Mouse (Mus musculus): ENCODE data around the gene Inpp5f. TPM values are rescaled to one million over a fixed set of nuclear protein-coding genes. Genes with fewer than 3 reads are reported as not detected.

The Inpp5f gene
- 57.7 TPM for polyA plus RNA-seq (2015; fragmentation: Illumina TruSeq; extraction: RNeasy Lipid Tissue Mini Kit (QIAGEN cat#74804); ENCODE audit: insufficient read depth, low replicate concordance)

DNA sequence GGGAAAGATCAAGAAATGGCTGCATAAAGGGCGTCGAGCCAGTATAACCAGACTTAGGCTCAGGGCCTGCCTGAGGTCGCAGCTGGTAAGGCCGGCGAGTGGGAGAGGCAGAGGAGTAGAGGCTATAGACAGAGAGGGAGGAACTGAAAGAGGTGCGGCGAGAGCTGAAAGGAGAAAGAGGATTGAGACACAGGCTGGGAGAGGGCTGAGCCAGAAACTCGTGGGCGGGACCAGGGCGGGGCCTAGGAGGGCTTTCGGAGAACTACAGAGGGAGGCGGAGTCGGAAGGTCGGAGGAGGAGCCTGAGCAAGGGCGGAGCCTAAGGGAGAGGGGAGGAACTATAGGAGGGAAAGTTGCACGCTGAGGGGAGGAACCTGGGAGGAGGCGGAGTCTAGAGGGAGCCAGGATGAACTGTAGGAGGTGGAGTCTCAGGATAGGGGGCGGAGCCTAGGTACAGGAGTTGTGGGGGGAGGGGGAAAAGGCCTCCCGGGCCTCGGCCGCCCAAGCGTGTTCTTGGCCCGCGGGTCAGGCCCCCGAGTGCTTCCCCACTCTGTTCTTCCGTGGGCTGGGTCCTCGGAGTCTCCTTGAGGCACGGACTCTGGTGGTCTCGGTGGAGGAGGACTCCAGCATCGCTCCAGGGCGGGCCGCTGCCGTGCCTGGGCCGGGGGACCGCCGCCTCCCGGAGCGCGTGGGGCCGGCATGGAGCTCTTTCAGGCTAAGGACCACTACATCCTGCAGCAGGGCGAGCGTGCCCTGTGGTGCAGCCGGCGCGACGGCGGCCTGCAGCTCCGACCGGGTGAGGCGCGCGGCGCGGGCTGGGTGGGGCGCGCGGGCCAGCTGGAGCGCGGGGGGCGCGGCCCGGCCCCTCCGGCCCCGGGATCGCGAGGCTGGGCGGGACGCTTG lies at the start of gene Inpp5f:
TSS of gene Inpp5f (plus strand) at position 432 of the 902 bp plus-strand sequence.

DNA sequence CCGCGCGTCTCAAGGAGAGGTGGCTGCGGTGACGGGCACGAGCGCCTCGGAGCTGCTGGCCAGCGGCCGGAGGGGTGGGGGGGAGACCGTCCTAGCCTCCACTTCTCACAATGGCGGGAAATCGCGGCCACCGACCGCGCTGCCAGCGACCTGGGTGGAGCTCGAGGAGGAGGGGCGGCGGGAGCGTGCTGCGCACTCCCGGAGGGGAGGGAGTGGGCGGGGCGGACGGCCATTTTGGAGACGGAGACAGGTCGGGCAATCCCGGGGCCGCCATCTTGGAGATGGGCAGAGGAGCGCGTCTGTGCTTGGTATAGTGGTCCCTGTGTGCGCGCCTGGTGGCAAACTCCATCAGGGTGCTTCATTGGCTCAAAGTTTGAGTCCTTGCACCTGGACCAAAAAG lies 129.2 kb downstream of the Inpp5f start, which contains the start of gene Mcmbp:
TSS of gene Mcmbp (minus strand) at position 162 of the 400 bp plus-strand sequence.

DNA sequence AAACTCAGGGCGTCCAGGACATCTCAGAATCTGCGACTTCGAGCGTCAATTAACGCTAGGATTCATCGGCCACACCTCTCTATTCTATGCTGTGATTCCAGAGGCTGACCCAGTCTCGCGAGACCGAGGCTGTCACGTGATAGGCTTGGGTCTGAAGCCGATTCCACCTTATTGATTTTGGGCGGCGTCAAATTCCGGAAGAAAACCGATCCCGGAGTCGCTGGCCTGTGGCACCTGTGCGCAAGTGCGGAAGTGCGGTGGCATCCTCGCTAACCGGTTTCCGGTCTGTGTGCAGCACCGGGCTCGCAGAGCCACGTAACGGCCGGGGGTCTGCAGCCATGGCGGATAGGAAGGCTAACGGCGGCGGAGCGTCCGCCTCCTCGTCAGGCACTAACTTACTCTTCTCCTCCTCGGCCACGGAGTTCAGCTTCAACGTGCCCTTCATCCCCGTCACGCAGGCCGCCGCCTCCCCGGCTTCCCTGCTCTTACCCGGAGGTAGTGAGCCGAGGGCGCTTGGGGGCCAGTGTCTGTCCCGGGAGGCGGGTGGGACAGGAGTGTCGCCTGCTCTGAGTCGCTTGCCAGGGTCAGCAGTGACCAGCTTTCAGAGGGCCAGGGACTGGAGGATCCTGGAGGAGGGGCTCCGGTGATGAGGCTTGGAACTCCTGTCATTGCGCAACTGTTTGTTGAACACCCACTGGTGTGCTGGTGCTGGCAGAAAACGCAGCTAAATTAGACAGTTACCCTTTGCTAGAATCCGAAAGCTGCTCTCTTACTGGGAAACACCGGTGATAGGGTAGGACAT lies 133.8 kb downstream of the Inpp5f start, which contains the start of gene Sec23ip:
TSS of gene Sec23ip (plus strand) at position 260 of the 802 bp plus-strand sequence.

Other genes with a start within 250 kb of the Inpp5f start
- gene Rgs10, start 192.6 kb upstream of the Inpp5f start, polyA plus RNA-seq (2015; fragmentation: Illumina TruSeq; extraction: RNeasy Lipid Tissue Mini Kit (QIAGEN cat#74804); ENCODE audit: insufficient read depth, low replicate concordance) = 160 TPM
- 222 TPM for gene Tial1, start 149.6 kb upstream of the Inpp5f start, polyA plus RNA-seq (2015; fragmentation: Illumina TruSeq; extraction: RNeasy Lipid Tissue Mini Kit (QIAGEN cat#74804); ENCODE audit: insufficient read depth, low replicate concordance)
- 7.6 TPM for gene Bag3, start 87.7 kb upstream of the Inpp5f start, polyA plus RNA-seq (2015; fragmentation: Illumina TruSeq; extraction: RNeasy Lipid Tissue Mini Kit (QIAGEN cat#74804); ENCODE audit: insufficient read depth, low replicate concordance)
- 61.6 TPM for gene Mcmbp, start 129.2 kb downstream of the Inpp5f start, polyA plus RNA-seq (2015; fragmentation: Illumina TruSeq; extraction: RNeasy Lipid Tissue Mini Kit (QIAGEN cat#74804); ENCODE audit: insufficient read depth, low replicate concordance)
- gene Sec23ip, start 133.6 kb downstream of the Inpp5f start, polyA plus RNA-seq (2015; fragmentation: Illumina TruSeq; extraction: RNeasy Lipid Tissue Mini Kit (QIAGEN cat#74804); ENCODE audit: insufficient read depth, low replicate concordance) = 32.7 TPM